Mouse (Mus musculus): ENCODE results near the gene Spink8. TPM values are rescaled to one million over a fixed set of nuclear protein-coding genes. Genes with fewer than 3 reads are reported as not detected.

Spink8 gene
- total RNA-seq, 2 experiments from 2014 or later = 13.1 to 21.8 TPM

DNA sequence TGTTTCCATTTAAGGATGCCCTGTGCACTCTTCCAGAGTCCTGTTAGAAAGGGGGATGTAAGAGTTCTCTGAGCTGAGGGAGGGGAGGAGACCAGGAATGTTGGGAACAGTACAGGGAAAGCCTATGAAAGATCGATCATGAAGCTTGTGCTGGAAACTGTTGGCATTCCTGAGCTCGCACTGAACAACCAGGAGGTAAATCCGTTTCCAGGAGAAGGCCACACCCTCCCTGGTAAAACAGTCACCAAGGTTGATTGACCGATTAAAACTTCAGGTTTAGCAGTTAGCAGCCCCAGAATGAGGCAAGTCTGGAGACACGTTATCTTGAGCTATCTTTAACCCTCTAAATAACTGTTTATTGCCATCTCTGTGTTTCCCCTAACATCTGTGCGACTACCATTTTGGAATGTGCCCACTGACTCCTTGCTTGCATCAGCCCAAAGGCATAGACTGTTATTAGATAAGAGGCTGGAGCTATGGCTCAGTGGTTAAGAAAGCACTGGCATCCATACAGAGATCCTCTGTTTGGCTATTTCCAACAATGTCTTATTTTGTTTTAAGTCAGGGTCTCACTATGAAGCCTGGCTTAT lies 59.0 kb downstream of the Spink8 start:
- no peak for DNase-seq

DNA sequence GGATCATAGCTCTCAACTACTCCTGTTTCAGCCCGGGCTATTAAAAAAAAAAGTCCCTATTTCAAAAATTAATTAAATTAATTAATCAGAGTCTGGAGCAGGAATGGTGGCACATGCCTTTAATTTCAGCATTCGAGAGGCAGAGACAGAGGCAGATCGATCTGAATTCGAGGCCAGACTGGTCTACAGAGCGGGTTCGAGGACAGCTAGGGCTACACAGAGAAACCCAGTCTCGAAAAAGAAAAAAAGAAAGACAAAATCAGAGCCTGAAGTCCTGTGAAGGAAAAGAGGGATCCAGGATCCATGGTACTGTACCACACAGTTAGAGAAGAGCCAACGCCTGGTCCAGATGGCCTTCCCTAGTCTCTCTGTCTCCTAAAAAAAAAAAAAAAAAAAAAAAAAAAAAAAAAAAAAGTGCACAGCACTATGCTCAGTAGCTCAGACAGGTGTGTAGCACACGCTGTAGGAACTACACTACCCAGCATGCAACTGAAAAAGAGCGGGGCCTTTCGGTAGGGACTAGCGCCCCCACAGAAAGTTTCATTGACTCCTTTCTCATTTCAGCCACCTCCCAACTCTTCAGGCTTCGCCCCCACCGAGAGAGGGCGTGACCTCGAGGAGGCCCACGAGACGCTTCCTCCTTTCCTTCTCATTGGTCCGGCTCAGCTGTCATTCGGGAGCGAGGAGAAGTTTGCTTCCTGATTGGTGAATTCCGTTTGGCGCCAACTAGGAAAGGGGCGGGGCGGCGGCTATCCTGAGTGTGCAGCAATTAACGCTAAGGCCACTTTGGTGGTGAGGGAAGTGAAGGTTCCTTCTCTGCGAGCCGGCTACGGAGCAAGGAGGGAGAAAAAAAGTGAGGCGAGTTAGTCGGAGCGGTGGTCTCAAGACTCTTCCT lies 63.0 kb downstream of the Spink8 start, which contains the start of gene Cdc25a:
TSS of gene Cdc25a (plus strand) at position 783 of the 895 bp plus-strand sequence.
- DNase-seq = peak; percentile 98

DNA sequence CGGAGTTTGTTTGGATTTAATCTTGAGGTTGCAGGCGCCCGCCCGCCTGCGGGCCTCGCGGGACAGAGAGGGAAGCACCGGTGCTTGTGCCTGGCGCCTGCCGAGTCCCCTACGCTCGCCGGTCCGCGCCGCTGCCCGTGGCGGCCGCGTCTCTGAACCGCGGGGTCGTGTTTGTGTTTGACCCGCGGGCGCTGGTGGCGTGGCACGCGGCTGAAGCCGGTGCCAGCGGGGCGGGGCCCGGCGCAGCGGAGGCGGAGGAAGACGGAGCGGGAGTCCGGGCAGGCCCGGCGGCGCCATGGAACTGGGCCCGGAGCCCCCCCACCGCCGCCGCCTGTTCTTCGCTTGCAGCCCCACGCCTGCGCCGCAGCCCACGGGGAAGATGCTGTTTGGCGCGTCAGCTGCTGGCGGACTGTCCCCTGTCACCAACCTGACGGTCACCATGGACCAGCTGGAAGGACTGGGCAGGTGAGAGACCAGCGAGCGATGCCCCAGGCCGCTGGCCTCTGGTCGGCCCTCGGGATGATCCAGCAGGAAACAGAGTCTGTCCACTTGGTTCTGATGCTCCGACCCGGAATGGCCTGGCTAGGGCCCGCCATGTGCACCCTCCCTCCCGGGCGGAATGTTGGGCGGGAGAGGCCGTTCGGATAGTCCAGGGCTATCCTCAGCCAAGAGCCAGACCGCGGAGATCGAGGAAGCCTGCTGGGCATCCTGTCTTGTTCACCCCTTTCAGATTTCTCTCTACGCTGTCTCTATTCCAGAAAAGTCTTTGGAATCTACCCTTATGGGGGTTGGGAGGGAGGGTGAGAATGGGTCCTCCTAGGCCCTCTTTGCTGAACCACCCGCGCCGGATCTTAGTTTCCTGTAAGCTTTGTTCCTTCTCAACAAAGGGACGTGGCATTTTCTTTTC lies 63.9 kb downstream of the Spink8 start:
- DNase-seq = peak; percentile 78 to 86

Other genes with a start within 250 kb of the Spink8 start
- not detected for gene Fbxw15, start 244.0 kb upstream of the Spink8 start, total RNA-seq (2021)
- gene Fbxw24, start 186.2 kb upstream of the Spink8 start, total RNA-seq (2021) = not detected
- gene Fbxw25, start 147.6 kb upstream of the Spink8 start, total RNA-seq (2021) = not detected
- not detected for gene Fbxw18, start 109.6 kb upstream of the Spink8 start, total RNA-seq (2021)
- gene Fbxw26, start 66.2 kb upstream of the Spink8 start, total RNA-seq (2021) = not detected
- not detected for gene Fbxw27, start 21.6 kb upstream of the Spink8 start, total RNA-seq (2021)
- 10 to 100 TPM; 19.3 to 21.1 TPM for gene Nme6, start 20.5 kb downstream of the Spink8 start, total RNA-seq (2021)
- gene Camp, start 37.3 kb downstream of the Spink8 start, total RNA-seq (2021) = under 1 TPM in 1 of 2 experiments, not detected in 1; 0.56 TPM
- 10 to 100 TPM; 10.1 to 17.6 TPM for gene Cdc25a, start 63.3 kb downstream of the Spink8 start, total RNA-seq (2021)
- 10 to 100 TPM; 75.6 to 96.8 TPM for gene Map4, start 119.2 kb downstream of the Spink8 start, total RNA-seq (2021)

All from adrenal gland, postnatal 36 days (tissue).